Mouse (Mus musculus) olfactory bulb, adult 2 months (tissue): ENCODE measurements around the gene B9d1.

Experiments
- CTCF ChIP-seq: fragments of 200-500 bp; IDR thresholded peaks from 2 replicates; pipeline ENCODE4 v1.5.1; 2012; ENCODE audit warnings: low read depth, mild to moderate bottlenecking, low read length, moderate library complexity; ENCODE audit not compliant: insufficient read depth
- POLR2A ChIP-seq: fragments of 200-500 bp; IDR thresholded peaks from 2 replicates; pipeline ENCODE4 v1.6.1; 2012; ENCODE audit warnings: mild to moderate bottlenecking, low read depth, low read length, moderate library complexity; ENCODE audit not compliant: insufficient read depth

GRCm38 (mm10) chr11:61469317-61469917 is 35.5 kb upstream of the B9d1 start:
- TF ChIP-seq POLR2A (no peak), CTCF (no peak)
